Mouse (Mus musculus): ENCODE measurements around the gene Srebf2. TPM values are rescaled to one million over a fixed set of nuclear protein-coding genes. Genes with fewer than 3 reads are reported as not detected.

The Srebf2 gene
- polyA plus RNA-seq, 1 experiment = not detected

DNA sequence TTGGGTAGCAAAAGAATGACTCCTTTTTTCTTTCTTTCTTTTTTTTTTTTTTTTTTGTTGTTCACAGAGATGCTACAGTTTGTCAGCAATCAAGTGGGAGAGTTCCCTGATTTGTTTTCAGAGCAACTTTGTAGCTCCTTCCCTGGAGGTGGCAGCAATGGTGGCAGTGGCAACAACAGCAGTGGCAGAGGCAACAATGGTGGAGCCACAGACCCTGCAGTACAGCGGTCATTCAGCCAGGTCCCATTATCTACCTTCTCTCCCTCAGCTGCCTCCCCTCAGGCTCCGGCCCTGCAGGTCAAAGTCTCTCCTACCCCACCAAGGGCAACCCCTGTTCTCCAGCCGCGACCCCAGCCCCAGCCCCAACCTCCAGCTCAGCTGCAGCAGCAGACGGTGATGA, 22.7 kb downstream of the Srebf2 start:
- peaks cover 32% of the 10 kb centered on the region for H3K4me1 ChIP-seq (ENCODE audit: control insufficient read depth, insufficient read depth, low read length)
- 81% methylated on average over 5 of the region's 5 CpGs for WGBS
- no peak overlapping the region for H3K4me3 ChIP-seq (ENCODE audit: insufficient read depth, low read depth, low read length)
- H3K27ac ChIP-seq (ENCODE audit: insufficient read depth, low read depth, low read length) = no peak overlapping the region
- TF ChIP-seq CTCF (IDR thresholded peaks at IDR 0.05; ENCODE audit: insufficient read depth, low read depth, low read length) (no peak), POLR2A (IDR thresholded peaks at IDR 0.05; ENCODE audit: insufficient read depth, low read depth, low read length) (no peak)

DNA sequence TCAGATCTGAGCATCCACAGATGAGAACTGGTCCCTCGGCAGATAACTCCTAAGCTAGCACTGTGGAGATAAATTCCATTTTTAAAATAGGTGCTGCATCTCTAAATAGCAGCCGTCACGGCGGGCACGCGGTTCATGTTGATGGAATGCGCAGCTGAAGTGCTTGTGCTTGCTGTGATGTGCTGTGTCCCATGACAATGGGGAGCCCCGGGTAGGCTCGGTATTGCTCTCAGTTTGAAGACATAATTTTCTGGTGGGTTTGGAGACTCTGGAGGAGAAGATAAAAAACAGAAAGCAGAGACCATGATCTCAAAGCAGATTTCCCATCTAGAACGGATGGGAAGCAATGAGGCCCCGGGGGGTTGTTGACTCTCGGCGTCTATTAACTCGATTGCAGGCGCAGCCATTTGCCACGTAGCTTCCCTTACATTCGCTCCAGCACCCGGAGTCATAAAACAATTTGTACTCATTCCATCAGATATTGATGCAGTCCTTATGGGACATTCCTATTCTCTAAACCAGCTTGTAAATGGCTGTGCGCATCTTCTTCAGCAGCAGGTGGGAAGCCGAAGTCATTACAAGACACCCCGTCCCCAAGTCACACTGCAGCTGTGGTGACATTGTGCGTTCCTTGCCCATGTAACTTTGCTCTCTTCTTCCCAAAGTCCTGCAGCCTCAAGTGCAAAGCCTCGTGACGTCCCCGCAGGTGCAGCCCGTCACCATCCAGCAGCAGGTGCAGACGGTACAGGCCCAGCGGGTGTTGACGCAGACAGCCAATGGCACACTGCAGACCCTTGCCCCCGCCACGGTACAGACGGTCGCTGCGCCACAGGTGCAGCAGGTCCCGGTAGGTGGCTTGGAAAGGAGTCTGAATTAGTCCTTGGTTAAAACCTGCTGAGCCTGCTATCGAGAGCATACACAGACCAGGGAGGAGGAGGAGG, 23.7 kb downstream of the Srebf2 start:
- no peak for TF ChIP-seq CTCF (IDR thresholded peaks at IDR 0.05; ENCODE audit: insufficient read depth, low read depth, low read length)
- TF ChIP-seq POLR2A (IDR thresholded peaks at IDR 0.05; ENCODE audit: insufficient read depth, low read depth, low read length) = no peak
- H3K27ac ChIP-seq (ENCODE audit: insufficient read depth, low read depth, low read length) = no peak overlapping the region
- 76% methylated on average over 36 of the region's 36 CpGs for WGBS

DNA sequence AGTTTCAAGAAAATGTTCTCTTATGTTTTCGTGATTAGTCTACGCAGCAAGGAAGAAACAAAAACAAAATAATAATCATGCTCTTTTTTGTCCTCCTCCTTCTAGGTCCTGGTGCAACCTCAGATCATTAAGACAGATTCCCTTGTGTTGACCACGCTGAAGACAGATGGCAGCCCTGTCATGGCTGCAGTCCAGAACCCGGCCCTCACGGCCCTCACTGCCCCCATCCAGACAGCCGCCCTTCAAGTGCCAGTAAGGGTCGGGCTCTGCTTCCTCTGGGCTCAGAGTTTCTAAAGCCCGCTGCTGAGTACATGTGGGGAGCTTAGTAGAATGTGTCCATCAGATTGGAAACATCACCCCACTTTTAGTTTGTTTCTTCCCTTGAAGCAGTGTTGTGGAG, 25.7 kb downstream of the Srebf2 start:
- TF ChIP-seq CTCF (IDR thresholded peaks at IDR 0.05; ENCODE audit: insufficient read depth, low read depth, low read length) (no peak), POLR2A (IDR thresholded peaks at IDR 0.05; ENCODE audit: insufficient read depth, low read depth, low read length) (no peak)
- no peak overlapping the region for H3K4me3 ChIP-seq (ENCODE audit: insufficient read depth, low read depth, low read length)
- peaks cover 16% of the 10 kb centered on the region for H3K4me1 ChIP-seq (ENCODE audit: control insufficient read depth, insufficient read depth, low read length)
- H3K27ac ChIP-seq (ENCODE audit: insufficient read depth, low read depth, low read length) = no peak overlapping the region
- WGBS = 41% methylated on average over 8 of the region's 8 CpGs

More for the DNA sequence above, 23.7 kb downstream of the Srebf2 start:
- Histone ChIP-seq H3K4me1 (ENCODE audit: control insufficient read depth, insufficient read depth, low read length) (peaks cover 32% of the 10 kb centered on the region), H3K4me3 (ENCODE audit: insufficient read depth, low read depth, low read length) (no peak overlapping the region)

DNA sequence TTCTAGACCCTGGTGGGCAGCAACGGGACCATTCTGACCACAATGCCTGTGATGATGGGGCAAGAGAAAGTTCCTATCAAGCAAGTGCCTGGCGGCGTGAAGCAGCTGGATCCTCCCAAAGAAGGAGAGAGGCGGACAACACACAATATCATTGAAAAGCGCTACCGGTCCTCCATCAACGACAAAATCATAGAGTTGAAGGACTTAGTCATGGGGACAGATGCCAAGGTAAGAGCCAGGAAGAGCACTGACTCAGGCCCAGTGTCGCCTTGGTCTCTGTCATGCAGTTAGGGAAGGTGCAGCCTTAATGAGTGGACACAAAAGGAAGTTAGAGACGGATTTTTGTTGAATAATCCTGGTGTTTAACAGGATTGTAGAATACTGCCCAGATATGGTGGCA, 28.1 kb downstream of the Srebf2 start:
- Histone ChIP-seq H3K27ac (ENCODE audit: insufficient read depth, low read depth, low read length) (no peak overlapping the region), H3K4me3 (ENCODE audit: insufficient read depth, low read depth, low read length) (no peak overlapping the region), H3K4me1 (ENCODE audit: control insufficient read depth, insufficient read depth, low read length) (peaks cover 4% of the 10 kb centered on the region; the same call in 1 of the 2 replicates)
- WGBS = 87% methylated on average over 9 of the region's 9 CpGs
- TF ChIP-seq CTCF (IDR thresholded peaks at IDR 0.05; ENCODE audit: insufficient read depth, low read depth, low read length) (no peak), POLR2A (IDR thresholded peaks at IDR 0.05; ENCODE audit: insufficient read depth, low read depth, low read length) (no peak)

DNA sequence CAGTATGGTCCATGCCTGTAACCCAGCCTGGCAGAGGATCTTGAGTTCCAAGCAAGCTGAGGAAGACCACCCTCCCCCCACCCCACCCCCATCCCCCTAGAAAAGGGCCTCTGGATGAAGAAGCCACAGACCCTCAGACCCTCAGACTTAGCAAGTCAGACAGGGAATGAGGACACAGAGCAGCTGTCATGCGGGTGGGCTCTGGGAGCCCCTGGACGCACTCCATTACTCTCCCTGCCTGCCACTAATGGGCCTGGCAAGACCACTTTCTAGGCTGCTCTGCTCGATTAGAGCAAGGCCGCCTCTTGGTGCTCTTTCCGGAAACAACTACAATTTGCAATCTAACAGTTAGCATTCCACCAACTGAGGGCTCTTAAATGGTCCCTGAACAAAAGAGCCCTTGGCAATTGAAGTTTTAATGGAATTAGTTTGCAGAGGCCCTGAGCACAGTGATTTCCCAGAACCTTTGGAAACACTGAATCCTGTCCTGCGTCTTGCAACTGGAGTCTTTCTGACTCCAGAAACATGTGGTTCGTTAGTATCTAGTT, 30.8 kb downstream of the Srebf2 start:
- no peak overlapping the region for H3K27ac ChIP-seq (ENCODE audit: insufficient read depth, low read depth, low read length)
- H3K4me1 ChIP-seq (ENCODE audit: control insufficient read depth, insufficient read depth, low read length) = peaks cover 7% of the 10 kb centered on the region
- TF ChIP-seq POLR2A (IDR thresholded peaks at IDR 0.05; ENCODE audit: insufficient read depth, low read depth, low read length) = no peak
- no peak for TF ChIP-seq CTCF (IDR thresholded peaks at IDR 0.05; ENCODE audit: insufficient read depth, low read depth, low read length)
- 58% methylated on average over 7 of the region's 7 CpGs for WGBS
- H3K4me3 ChIP-seq (ENCODE audit: insufficient read depth, low read depth, low read length) = no peak overlapping the region

DNA sequence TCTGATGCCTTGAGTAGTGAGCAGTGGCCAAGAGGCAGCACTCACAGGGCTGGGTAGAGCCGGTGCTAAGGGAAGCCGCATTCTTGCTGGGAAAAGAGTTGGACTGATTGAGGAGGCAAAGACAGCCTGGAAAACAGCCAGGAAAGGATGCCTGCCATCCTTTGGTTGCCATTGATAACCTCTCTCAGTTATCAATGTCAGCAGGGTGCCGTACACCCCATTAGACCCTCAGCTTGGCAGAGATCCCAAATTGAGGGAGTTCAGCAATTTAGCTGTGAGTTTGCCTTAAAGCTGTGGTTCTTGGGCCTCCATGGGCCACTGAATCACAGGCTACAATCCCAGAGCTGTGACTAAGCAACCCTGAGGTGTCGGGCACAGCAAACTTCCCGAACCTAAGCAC, 34.1 kb downstream of the Srebf2 start:
- TF ChIP-seq POLR2A (IDR thresholded peaks at IDR 0.05; ENCODE audit: insufficient read depth, low read depth, low read length) = no peak
- H3K4me3 ChIP-seq (ENCODE audit: insufficient read depth, low read depth, low read length) = no peak overlapping the region
- no peak overlapping the region for H3K27ac ChIP-seq (ENCODE audit: insufficient read depth, low read depth, low read length)
- peaks cover 7% of the 10 kb centered on the region for H3K4me1 ChIP-seq (ENCODE audit: control insufficient read depth, insufficient read depth, low read length)
- WGBS = 39% methylated on average over 5 of the region's 5 CpGs

DNA sequence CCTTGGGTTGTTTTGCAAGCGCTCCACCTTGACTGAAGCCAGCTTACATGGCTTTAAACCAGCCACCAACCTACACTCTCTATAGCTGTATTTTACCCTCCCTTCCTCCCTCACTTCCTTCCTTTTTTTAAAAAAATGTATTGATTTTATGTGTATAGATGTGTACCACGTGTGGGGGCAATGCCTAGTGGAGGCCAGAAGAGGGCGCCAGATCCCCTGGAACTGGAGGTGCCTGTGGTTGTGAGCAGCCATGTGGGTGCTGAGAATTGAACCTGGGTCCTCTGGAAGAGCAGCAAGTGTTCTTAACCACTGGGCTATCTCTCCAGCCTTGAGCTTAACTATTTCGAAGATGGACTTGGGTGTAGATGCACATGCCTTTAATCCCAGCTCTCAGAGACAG, 35.3 kb downstream of the Srebf2 start:
- H3K4me3 ChIP-seq (ENCODE audit: insufficient read depth, low read depth, low read length) = no peak overlapping the region
- peaks cover 9% of the 10 kb centered on the region for H3K4me1 ChIP-seq (ENCODE audit: control insufficient read depth, insufficient read depth, low read length)
- 99% methylated on average over 4 of the region's 4 CpGs for WGBS
- TF ChIP-seq POLR2A (IDR thresholded peaks at IDR 0.05; ENCODE audit: insufficient read depth, low read depth, low read length) (no peak), CTCF (IDR thresholded peaks at IDR 0.05; ENCODE audit: insufficient read depth, low read depth, low read length) (no peak)
- no peak overlapping the region for H3K27ac ChIP-seq (ENCODE audit: insufficient read depth, low read depth, low read length)

DNA sequence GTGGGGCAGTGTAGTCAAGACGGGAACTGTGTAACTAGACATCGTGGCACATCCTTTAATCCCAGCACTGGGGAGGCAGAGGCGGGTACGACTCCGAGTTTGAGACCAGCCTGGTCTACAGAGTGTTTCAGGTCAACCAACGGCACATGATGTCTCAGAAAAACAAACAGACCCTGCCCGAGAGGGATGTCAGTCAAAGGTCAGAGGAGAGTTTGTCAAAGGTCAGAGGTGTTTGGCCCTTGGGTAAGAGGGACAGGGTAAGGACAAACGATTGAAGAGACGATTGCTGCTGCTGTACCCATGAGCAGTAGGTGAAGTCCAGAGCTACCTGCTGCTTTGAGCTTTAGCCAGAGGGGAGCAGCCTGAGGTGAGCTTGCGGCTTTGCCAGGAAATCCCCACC, 36.6 kb downstream of the Srebf2 start:
- no peak overlapping the region for H3K4me3 ChIP-seq (ENCODE audit: insufficient read depth, low read depth, low read length)
- TF ChIP-seq CTCF (IDR thresholded peaks at IDR 0.05; ENCODE audit: insufficient read depth, low read depth, low read length) (no peak), POLR2A (IDR thresholded peaks at IDR 0.05; ENCODE audit: insufficient read depth, low read depth, low read length) (no peak)

DNA sequence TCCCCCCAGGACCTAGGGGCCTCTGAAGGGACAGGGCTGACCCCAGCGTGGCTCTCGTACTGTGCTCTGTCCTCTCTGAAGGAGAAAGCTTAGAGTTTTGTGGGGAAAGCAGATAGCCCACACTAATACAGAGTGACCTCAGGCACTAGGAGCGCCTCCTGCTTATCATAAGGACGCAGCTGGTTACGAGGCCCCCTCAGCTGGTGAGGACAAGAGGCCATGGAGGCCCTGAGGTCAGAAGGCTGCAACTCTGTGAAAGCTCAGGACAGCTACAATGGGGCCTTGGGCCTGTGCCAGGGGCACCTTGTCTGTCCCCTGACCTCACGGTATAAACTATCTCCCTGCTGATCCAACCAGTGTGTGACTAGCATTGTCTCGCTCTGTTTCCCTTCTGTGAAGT, 37.2 kb downstream of the Srebf2 start:
- no peak overlapping the region for H3K27ac ChIP-seq (ENCODE audit: insufficient read depth, low read depth, low read length)
- TF ChIP-seq CTCF (IDR thresholded peaks at IDR 0.05; ENCODE audit: insufficient read depth, low read depth, low read length) (no peak), POLR2A (IDR thresholded peaks at IDR 0.05; ENCODE audit: insufficient read depth, low read depth, low read length) (no peak)
- H3K4me3 ChIP-seq (ENCODE audit: insufficient read depth, low read depth, low read length) = no peak overlapping the region
- H3K4me1 ChIP-seq (ENCODE audit: control insufficient read depth, insufficient read depth, low read length) = peaks cover 10% of the 10 kb centered on the region
- 86% methylated on average over 7 of the region's 7 CpGs for WGBS

More for the DNA sequence above, 36.6 kb downstream of the Srebf2 start:
- 92% methylated on average over 10 of the region's 10 CpGs for WGBS
- no peak overlapping the region for H3K27ac ChIP-seq (ENCODE audit: insufficient read depth, low read depth, low read length)
- peaks cover 12% of the 10 kb centered on the region for H3K4me1 ChIP-seq (ENCODE audit: control insufficient read depth, insufficient read depth, low read length)
